Mouse (Mus musculus): ENCODE data around the gene Tcf25.

- no peak for TF ChIP-seq CTCF (IDR thresholded peaks at IDR 0.05)
- no peak for TF ChIP-seq EP300 (IDR thresholded peaks at IDR 0.05)
Measured at GRCm38 (mm10) chr8:123412560-123413170, 39.1 kb downstream of the Tcf25 start.
